Mouse (Mus musculus) neural tube, embryonic 13.5 days (tissue): ENCODE data around the gene Gm3336. TPM values are rescaled to one million over a fixed set of nuclear protein-coding genes. Genes with fewer than 3 reads are reported as not detected.

ENCODE experiments used
- ATAC-seq: fragments of 200-750 bp; cut with Nextera tagmentation; 2 replicates; pipeline ENCODE4 v1.8.0; 2017; ENCODE audit warnings: low read depth, mild to moderate bottlenecking, moderate TSS enrichment, moderate library complexity
- H3K27ac ChIP-seq: fragments of 300-500 bp; sonication (generic); replicated peaks from 2 replicates; pipeline ENCODE4 v1.5.1; 2015; ENCODE audit warnings: moderate library complexity, mild to moderate bottlenecking, inconsistent platforms
- H3K27me3 ChIP-seq: fragments of 300-500 bp; sonication (generic); 2 replicates; pipeline ENCODE4 v1.6.1; 2015; ENCODE audit warnings: mild to moderate bottlenecking, inconsistent platforms
- H3K36me3 ChIP-seq: fragments of 300-500 bp; sonication (generic); 2 replicates; pipeline ENCODE4 v1.6.1; 2015; ENCODE audit warnings: mild to moderate bottlenecking, inconsistent platforms
- H3K4me1 ChIP-seq: fragments of 300-500 bp; sonication (generic); replicated peaks from 2 replicates; pipeline ENCODE4 v1.6.1; 2015; ENCODE audit warnings: inconsistent platforms
- H3K4me2 ChIP-seq: fragments of 300-500 bp; sonication (generic); 2 replicates; pipeline ENCODE4 v1.6.1; 2015; ENCODE audit warnings: inconsistent platforms, mild to moderate bottlenecking, moderate library complexity
- H3K4me3 ChIP-seq: fragments of 300-500 bp; sonication (generic); 2 replicates; pipeline ENCODE4 v1.5.1; 2015; ENCODE audit warnings: mild to moderate bottlenecking, inconsistent platforms
- H3K9ac ChIP-seq: fragments of 300-500 bp; sonication (generic); 2 replicates; pipeline ENCODE4 v1.6.1; 2015; ENCODE audit warnings: moderate library complexity, mild to moderate bottlenecking, inconsistent platforms
- H3K9me3 ChIP-seq: fragments of 300-500 bp; sonication (generic); 2 replicates; pipeline ENCODE4 v1.6.1; 2016; ENCODE audit warnings: inconsistent platforms
- WGBS: fragments of 180-500 bp; shearing (Covaris S2); methylation state at CpG from one replicate; pipeline ENCODE4 v1.1.7; 2015; 5-methylcytosine and 5-hydroxymethylcytosine counted together
- polyA plus RNA-seq: library from polyadenylated mRNA; unstranded; fragments of >200 nt; fragmentation: Nextera tagmentation; extraction: Ambion mirVana; gene quantifications from 2 replicates; pipeline ENCODE4 v1.2.1, GENCODE M21; 2015

Gm3336 gene
- polyA plus RNA-seq, 1 experiment from 2014 or later = not detected

DNA sequence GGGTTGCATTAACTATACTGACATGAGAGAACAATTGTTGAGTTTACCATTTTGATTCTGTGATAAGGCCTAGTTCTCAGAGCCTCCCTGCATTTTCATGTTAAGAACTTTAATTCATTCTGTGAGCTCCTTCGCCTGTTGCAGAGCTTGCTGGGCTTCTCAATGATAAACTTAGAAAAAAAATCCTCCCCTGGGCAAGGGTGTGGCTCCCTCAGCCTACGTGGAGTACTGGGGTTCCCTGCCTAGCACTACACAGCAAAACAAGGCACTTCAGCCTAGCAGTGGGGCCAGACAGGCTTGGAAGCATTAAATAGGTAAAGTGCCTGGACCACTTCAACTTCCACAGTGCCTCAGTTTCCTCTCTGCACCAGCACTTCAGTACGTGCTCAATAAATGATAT, 36.9 kb upstream of the Gm3336 start:
- H3K36me3 ChIP-seq = peaks cover 28% of the 10 kb centered on the region
- no peak for ATAC-seq
- no peak overlapping the region for H3K4me2 ChIP-seq
- no peaks in the 10 kb centered on the region for H3K9me3 ChIP-seq
- H3K27ac ChIP-seq = no peak overlapping the region
- 84% methylated on average over 3 of the region's 3 CpGs for WGBS
- no peak overlapping the region for H3K9ac ChIP-seq
- H3K4me3 ChIP-seq = no peak overlapping the region
- H3K27me3 ChIP-seq = no peaks in the 10 kb centered on the region
- H3K4me1 ChIP-seq = peaks cover 13% of the 10 kb centered on the region

DNA sequence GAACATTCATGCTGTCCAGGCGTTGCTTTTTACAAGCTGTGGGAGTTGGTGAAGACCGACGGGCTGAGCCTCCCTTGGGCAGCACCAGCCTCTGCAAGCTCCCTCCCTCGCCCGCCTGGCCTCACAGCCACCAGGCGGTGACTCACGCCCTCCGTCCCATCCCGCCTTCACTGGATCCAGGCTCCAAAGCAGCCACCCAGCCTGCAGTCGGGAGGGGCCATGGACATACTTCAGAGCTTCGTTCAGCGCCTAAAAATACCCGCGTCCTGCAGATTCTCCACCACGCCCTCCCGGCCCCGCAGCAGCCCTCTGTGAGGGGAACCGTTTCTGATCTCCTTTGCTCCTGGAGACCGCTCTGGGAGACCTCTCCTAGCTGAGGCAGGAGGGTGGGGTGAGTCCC, 36.1 kb upstream of the Gm3336 start:
- Histone ChIP-seq H3K9me3 (no peaks in the 10 kb centered on the region), H3K27ac (no peak overlapping the region), H3K9ac (peak overlapping the region; percentile 56), H3K36me3 (peaks cover 26% of the 10 kb centered on the region), H3K4me2 (peak overlapping the region; percentile 24; the same call in 1 of the 2 replicates), H3K27me3 (no peaks in the 10 kb centered on the region), H3K4me1 (peaks cover 13% of the 10 kb centered on the region), H3K4me3 (no peak overlapping the region)
- 11% methylated on average over 19 of the region's 19 CpGs for WGBS
- peak; percentile 16; the same call in 1 of the 2 replicates for ATAC-seq

DNA sequence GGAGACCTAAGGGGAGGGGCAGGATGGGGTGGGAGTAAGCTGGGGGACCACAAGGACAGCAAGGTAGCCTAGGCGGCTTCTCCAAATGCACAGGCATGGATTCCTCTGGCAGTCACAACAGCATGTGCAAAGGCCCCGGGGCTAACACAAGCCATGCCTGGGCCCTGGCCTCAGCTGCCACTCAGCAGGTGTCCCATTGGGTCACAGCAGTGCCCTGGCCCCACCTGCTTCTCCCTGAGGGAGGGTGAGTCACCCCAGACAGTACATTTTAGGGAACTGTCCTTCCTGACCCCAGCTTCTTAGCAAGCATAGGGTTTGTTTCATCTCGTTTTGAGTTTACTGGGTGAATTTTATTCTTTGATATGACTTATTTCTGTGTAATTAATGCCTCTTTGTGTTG, 35.7 kb upstream of the Gm3336 start:
- no peak for ATAC-seq
- no peak overlapping the region for H3K27ac ChIP-seq
- no peaks in the 10 kb centered on the region for H3K27me3 ChIP-seq
- H3K36me3 ChIP-seq = peaks cover 22% of the 10 kb centered on the region
- H3K9ac ChIP-seq = no peak overlapping the region
- H3K4me1 ChIP-seq = peaks cover 13% of the 10 kb centered on the region
- no peaks in the 10 kb centered on the region for H3K9me3 ChIP-seq
- 50% methylated on average over 3 of the region's 3 CpGs for WGBS
- no peak overlapping the region for H3K4me3 ChIP-seq
- no peak overlapping the region for H3K4me2 ChIP-seq

DNA sequence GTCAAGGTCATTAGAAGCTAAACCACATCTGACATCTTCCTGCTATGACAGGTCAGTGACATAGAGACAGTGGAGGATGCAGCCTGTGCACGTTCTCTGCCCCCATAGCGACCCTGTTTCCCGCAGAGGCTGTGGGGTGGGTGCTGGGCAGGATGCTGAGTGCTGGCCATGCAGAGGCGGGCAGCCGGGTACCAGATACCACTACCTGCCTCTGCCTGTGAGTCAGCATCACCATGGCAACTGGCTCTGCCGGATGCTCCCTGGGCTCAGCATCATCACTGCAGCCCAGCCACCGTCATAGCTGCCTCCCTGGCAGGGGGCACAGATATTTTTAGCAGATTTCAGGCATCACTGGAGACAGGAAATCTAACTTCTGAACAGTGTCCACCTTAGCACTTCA, 34.1 kb upstream of the Gm3336 start:
- no peak overlapping the region for H3K4me3 ChIP-seq
- no peak overlapping the region for H3K4me2 ChIP-seq
- H3K9me3 ChIP-seq = no peaks in the 10 kb centered on the region
- ATAC-seq = 0 out of 2 replicates have a peak, but pooled peaks have one; percentile 23
- H3K27me3 ChIP-seq = no peaks in the 10 kb centered on the region
- H3K27ac ChIP-seq = 0 out of 2 replicates have a peak overlapping the region, but pooled peaks have one; percentile 5
- WGBS = 35% methylated on average over 7 of the region's 7 CpGs
- H3K36me3 ChIP-seq = peaks cover 6% of the 10 kb centered on the region; the same call in 1 of the 2 replicates
- peaks cover 13% of the 10 kb centered on the region for H3K4me1 ChIP-seq
- H3K9ac ChIP-seq = peak overlapping the region; percentile 50

DNA sequence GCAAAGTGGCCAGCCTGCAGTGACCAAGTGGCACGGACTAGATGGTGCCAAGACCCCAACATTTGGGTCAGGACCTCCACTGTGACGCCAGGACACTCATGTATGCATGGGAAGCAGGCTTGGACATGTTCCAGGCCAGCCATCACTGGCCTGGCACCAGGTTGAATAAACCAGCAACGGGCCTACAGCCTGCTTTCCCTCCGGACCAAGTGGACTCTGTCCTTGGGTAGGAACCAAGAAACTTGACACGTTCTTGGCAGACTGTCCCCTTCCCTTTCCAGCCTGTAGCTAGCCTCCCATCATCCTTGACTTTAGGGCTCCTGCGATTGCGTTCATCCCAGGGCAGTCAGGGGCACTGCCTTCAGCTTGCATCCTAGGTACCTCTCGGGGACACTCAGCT, 30.8 kb upstream of the Gm3336 start:
- H3K9ac ChIP-seq = no peak overlapping the region
- no peaks in the 10 kb centered on the region for H3K9me3 ChIP-seq
- no peaks in the 10 kb centered on the region for H3K36me3 ChIP-seq
- WGBS = 82% methylated on average over 8 of the region's 8 CpGs
- H3K4me1 ChIP-seq = peaks cover 28% of the 10 kb centered on the region
- no peaks in the 10 kb centered on the region for H3K27me3 ChIP-seq
- ATAC-seq = no peak
- H3K27ac ChIP-seq = no peak overlapping the region
- no peak overlapping the region for H3K4me2 ChIP-seq
- no peak overlapping the region for H3K4me3 ChIP-seq

DNA sequence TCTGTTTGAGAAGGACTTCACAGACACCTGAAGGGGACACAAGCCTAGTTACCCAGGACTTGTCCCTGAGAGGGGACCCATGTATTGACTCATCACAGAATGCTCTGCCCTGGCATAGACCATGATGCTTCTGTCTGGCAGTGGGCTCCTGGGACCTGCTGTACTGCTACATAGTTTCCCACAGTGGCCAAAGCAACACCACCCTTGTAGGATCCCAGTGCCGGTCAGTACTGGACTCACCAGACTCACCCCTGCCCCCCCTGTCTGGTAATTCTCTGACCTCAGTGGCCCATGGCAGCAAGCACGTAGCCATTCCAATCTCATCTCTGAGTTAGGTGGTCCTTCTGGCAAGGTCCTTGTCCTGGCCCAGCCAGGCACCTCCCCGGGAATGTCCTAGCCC, 30.2 kb upstream of the Gm3336 start:
- Histone ChIP-seq H3K9me3 (no peaks in the 10 kb centered on the region), H3K36me3 (no peaks in the 10 kb centered on the region), H3K4me3 (no peak overlapping the region), H3K9ac (no peak overlapping the region), H3K27ac (no peak overlapping the region), H3K4me1 (peaks cover 29% of the 10 kb centered on the region), H3K27me3 (no peaks in the 10 kb centered on the region), H3K4me2 (no peak overlapping the region)
- ATAC-seq = no peak
- 90% methylated on average over 3 of the region's 3 CpGs for WGBS

DNA sequence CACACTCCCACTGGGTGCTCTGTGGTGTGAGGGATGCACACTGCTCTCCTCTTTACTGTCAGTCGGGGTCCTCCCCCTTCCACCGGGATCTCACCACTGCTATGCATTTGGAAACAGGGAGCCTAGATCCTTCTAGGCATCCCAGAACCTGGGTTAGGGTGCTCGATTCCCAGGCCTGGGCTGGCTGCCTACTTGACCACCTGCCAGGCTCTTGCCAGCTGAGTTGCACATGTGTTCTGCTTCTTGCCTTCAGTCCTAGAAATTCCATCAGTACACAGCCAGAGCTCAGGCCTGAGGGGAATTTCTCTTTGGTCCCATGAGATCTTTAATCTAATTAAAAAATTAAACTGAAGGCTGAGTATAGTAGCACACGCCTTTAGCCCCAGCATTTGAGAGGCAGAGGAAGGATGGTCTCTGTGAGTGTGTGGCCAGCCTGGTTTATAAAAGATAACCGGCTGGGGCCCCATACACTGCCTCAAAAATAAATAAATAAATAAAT, 28.4 kb upstream of the Gm3336 start:
- H3K27me3 ChIP-seq = no peaks in the 10 kb centered on the region
- H3K36me3 ChIP-seq = no peaks in the 10 kb centered on the region
- no peak overlapping the region for H3K9ac ChIP-seq
- H3K4me1 ChIP-seq = peaks cover 23% of the 10 kb centered on the region
- H3K27ac ChIP-seq = 0 out of 2 replicates have a peak overlapping the region, but pooled peaks have one; percentile 38
- WGBS = 68% methylated on average over 5 of the region's 5 CpGs
- no peaks in the 10 kb centered on the region for H3K9me3 ChIP-seq
- H3K4me3 ChIP-seq = no peak overlapping the region
- no peak overlapping the region for H3K4me2 ChIP-seq
- ATAC-seq = no peak

DNA sequence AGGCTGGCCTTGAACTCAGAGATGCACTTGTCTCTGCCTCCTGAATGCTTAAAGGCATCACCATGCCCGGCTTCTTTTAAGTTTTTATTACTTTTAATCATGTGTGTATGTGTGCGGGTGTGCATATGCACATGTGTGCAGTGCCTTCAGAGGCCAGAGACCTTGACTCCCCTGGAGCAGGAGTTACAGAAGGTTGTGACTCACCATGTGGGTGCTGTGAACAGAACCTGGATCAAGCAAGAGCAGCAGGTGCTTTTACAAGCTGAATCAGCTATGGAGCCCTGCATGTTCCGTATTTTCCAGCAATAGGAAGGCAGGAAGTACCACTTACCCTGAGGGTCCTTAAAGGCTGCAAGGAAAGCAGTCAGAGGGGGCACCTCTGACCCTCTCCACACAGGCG, 27.1 kb upstream of the Gm3336 start:
- H3K36me3 ChIP-seq = no peaks in the 10 kb centered on the region
- peak overlapping the region; percentile 58 for H3K9ac ChIP-seq
- peak overlapping the region; percentile 57 for H3K4me2 ChIP-seq
- no peaks in the 10 kb centered on the region for H3K27me3 ChIP-seq
- ATAC-seq = 0 out of 2 replicates have a peak, but pooled peaks have one; percentile 0
- WGBS = 55% methylated on average over 4 of the region's 4 CpGs
- peaks cover 36% of the 10 kb centered on the region for H3K4me1 ChIP-seq
- H3K4me3 ChIP-seq = peak overlapping the region; percentile 35
- H3K9me3 ChIP-seq = no peaks in the 10 kb centered on the region
- peak overlapping the region; percentile 74 for H3K27ac ChIP-seq

DNA sequence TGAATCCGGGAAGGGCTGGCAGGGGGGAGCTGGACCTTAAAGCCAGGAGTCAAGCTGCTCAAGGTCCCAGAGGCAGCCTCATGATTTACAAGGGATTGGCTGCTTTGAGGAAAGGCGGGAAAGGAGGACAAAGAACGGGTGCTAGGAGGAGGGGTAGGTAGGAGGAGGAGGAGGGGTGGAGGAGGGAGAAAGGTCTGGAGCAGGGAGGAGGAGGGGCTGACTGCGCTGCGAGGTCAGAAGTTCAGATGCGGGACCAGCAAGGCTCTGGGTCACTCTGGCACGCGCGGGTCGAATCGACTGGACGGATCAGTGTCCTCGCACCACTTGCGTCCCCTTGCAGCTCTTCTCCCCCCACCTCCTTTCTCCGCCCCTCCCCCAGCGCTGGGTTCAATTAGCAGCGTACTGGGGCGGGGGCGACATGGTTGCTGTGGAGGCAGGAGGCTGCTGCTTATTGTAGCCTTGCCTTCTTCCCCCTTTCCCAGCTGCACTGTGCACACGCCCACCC, 26.6 kb upstream of the Gm3336 start:
- Histone ChIP-seq H3K4me2 (peak overlapping the region; percentile 57), H3K27me3 (no peaks in the 10 kb centered on the region), H3K27ac (peak overlapping the region; percentile 74), H3K36me3 (no peaks in the 10 kb centered on the region), H3K9me3 (no peaks in the 10 kb centered on the region), H3K4me3 (peak overlapping the region; percentile 35), H3K4me1 (peaks cover 42% of the 10 kb centered on the region), H3K9ac (peak overlapping the region; percentile 58)
- peak; percentile 47; the same call in 1 of the 2 replicates for ATAC-seq
- 2% methylated on average over 20 of the region's 20 CpGs for WGBS

DNA sequence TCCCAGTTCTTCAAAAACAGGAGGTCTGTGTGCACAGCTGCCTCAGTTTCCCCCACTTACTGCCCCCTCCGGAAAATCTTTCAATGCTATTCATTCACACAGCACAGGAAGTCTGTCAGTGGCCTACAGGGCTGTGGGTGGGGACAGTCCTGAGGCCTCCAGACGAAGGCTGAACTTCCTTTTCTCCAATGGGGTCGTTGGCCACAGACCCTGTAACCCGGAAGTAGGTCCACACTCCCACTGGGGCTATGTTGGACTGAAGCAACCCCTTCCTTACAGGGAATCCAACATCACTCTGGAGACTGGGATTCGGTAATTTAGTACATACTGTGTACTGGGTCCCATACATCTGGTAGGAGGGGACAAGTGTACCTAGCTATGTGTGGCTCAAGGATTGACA, 24.7 kb upstream of the Gm3336 start:
- Histone ChIP-seq H3K27ac (no peak overlapping the region), H3K9me3 (no peaks in the 10 kb centered on the region), H3K4me2 (no peak overlapping the region), H3K4me1 (peaks cover 57% of the 10 kb centered on the region), H3K27me3 (no peaks in the 10 kb centered on the region), H3K9ac (no peak overlapping the region), H3K36me3 (no peaks in the 10 kb centered on the region), H3K4me3 (no peak overlapping the region)
- no peak for ATAC-seq
- WGBS = 83% methylated on average over 5 of the region's 5 CpGs

DNA sequence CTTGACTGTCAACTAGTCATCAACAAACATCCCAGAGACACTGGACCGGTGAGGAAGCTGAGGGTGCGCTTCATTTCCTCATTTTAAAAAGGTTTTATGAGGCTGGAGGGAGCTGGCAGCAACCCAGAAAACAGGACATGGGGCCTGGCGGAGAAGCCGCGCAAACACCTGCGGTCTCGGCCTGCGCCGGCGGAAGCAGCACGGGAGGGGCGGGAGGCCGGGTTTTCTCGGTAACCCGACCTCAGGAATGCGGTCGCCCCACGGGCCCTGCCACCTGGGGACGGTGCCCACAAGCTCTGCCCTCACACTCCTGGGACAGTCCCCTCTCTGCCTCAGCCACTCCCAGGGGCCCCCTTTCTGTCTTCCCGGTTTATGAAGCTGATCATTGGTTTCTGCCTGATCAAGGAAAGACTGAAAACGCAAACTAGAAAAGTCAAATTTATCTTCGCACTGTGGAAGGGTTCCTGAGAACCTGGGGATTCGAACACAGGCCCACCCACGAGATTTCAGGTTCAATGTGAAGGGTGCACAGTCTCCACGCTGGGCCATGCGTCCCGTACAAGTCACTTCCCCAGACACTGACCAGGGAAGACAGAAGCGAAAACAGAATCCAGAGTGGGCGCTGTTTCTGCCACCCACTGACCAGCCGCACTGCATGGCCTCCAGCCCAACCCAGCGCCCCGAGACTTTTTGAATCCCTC, 22.9 kb upstream of the Gm3336 start:
- H3K4me3 ChIP-seq = no peak overlapping the region
- no peak for ATAC-seq
- H3K9me3 ChIP-seq = no peaks in the 10 kb centered on the region
- H3K36me3 ChIP-seq = no peaks in the 10 kb centered on the region
- no peaks in the 10 kb centered on the region for H3K27me3 ChIP-seq
- H3K9ac ChIP-seq = no peak overlapping the region
- peak overlapping the region; percentile 16; the same call in 1 of the 2 replicates for H3K4me2 ChIP-seq
- H3K27ac ChIP-seq = peak overlapping the region; percentile 99
- H3K4me1 ChIP-seq = peaks cover 51% of the 10 kb centered on the region
- 27% methylated on average over 32 of the region's 32 CpGs for whole genome bisulfite sequencing

DNA sequence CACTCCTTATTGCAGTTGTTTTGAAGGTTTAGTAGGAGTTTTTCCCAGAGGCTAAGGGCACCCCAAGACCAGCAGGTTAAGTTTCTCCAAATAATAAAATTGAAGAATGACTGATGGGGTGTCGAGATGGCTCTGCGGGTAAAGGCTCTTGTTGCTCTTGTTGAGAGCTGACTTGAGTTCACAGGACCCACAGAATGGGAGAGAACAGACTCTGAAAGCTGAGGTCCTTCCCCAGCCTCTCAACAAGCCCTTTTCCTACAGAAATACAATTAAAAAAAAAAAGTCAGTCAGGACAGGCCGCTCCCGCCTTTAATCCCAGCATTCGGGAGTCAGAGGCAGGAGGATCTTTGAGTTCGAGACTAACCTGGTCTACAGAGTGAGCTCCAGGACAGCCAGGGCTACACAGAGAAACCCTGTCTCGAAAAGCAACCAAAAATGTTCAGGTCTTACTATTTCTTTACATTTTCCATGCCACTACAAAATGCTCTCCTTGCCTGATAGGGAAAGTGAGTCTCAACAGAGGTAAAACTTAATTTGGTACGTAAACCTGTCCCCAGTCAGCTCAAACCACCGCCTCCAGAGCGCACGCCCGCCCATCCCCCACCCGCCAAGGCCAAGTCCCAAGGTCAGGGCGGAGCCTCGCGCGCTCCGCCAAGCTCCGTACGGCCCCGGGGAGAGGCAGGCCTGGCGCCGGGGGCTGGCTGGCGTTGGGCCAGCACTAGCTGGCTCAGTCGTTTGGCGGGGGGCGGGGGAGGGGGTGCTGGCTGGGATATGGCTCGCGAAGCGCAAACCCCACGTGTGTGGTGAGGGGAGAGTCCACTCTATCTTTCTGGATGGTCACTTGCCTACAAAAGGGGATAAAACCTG, 22.1 kb upstream of the Gm3336 start:
- peak overlapping the region; percentile 99 for H3K27ac ChIP-seq
- H3K36me3 ChIP-seq = no peaks in the 10 kb centered on the region
- H3K9me3 ChIP-seq = no peaks in the 10 kb centered on the region
- H3K9ac ChIP-seq = peak overlapping the region; percentile 62
- H3K27me3 ChIP-seq = no peaks in the 10 kb centered on the region
- WGBS = 4% methylated on average over 31 of the region's 31 CpGs
- H3K4me1 ChIP-seq = peaks cover 55% of the 10 kb centered on the region
- no peak for ATAC-seq
- H3K4me2 ChIP-seq = peak overlapping the region; percentile 60
- peak overlapping the region; percentile 23 for H3K4me3 ChIP-seq
